Mouse (Mus musculus) cerebellum, adult (tissue): ENCODE results near the gene Proser1.

Experiments used
- ATAC-seq: cut with Nextera tagmentation; 2 replicates; pipeline ENCODE4 v1.9.2; 2017; ENCODE audit warnings: mild to moderate bottlenecking, moderate library complexity, mixed read lengths; ENCODE audit not compliant: insufficient number of reproducible peaks, low FRiP score, low TSS enrichment

The Proser1 gene

GRCm38 (mm10) chr3:53463046-53463764 is at the start of gene Proser1, which contains the start of gene Nhlrc3:
Gene Proser1 (plus strand): TSS chr3:53463666.
Gene Nhlrc3 (minus strand): TSS chr3:53463332.
- ATAC-seq, result peak; percentile 94

GRCm38 (mm10) chr3:53413959-53414358 is 49.5 kb upstream of the Proser1 start:
- no peak for ATAC-seq

GRCm38 (mm10) chr3:53416036-53416506 is 47.4 kb upstream of the Proser1 start:
- peak; percentile 95 for ATAC-seq

GRCm38 (mm10) chr3:53417701-53418100 is 45.8 kb upstream of the Proser1 start:
- no peak for ATAC-seq

DNA sequence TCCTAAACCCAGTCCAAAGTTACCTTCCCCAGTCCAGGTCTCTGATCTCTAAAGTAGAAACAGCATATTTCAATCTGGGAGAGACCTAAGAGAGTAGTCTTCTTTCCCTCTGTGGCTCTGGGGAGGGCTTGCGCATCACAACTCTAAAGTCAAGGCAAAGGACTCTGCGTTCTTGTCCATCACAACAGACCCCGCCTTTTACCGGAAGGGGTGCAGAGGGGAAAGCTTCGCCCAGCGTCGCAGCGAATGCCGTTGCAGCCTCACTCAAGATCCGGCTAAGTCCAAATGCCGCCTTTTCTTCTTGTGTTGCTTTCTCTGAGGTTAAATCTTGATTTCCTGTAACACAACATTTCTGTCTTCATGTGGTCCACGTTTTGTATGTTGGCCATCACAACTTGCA is 41.8 kb upstream of the Proser1 start:
- ATAC-seq, result no peak

GRCm38 (mm10) chr3:53422691-53423090 is 40.8 kb upstream of the Proser1 start:
- ATAC-seq, result no peak

- ATAC-seq, result peak; percentile 26; the same call in 1 of the 2 replicates
These were observed 39.9 kb upstream of the Proser1 start for GRCm38 (mm10) chr3:53423576-53423975.

DNA sequence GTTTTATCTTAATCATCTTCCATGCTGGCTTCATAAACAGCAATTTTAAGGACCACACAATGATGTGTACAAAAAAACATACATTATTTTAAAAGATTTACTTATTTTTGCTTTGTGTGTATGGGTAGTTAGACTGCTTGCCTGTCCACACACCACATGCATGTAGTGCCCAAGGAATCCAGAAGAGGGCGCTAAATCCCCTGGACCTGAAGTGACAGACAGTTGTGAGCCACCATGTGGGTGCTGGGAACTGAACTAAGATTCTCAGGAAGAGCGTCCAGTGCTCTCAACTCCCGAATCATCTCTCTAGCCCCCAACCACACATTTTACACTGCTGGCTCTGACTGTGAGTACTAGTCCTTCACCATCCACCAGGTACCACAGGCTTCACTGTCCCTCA is 28.9 kb upstream of the Proser1 start:
- no peak for ATAC-seq

DNA sequence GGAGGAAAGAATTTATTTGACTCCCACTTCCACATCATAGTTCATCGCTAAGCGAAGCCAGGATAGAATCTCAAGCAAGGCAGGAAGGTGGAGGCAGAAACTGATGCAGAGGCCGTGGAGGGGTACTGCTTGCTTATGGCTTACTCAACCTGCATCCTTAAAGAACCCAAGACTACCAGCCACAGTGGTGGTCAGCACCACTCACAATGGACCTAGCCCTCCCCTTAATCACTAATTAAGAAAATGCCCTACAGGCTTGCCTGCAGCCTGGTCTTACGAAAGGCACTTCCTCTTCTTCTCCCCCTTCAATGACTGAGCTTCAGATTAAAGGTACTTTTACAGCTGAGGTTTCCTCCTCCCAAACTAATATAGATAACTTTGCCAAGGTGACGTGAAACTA is 26.9 kb upstream of the Proser1 start:
- ATAC-seq, result no peak

- ATAC-seq, result no peak
These were observed 17.9 kb upstream of the Proser1 start for GRCm38 (mm10) chr3:53445540-53445939.

DNA sequence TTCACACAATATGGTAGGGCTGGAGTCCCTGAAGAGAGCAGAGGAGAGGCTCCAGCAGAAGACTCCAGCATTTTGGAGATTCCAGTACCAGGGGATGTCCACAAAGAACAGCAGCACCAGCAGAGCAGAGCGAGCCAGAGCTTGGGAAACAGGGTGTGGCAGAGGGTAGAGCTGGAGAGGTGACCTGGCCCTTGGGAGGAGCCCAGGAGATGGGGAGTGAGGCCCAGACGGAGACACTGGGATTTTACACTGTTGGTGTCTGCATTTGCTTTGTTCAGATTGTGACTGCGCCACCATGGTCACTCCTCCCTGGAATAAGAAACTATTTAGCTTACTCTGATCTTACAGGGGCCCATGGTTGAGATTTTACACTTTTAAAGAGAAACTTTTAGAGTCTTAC is 16.7 kb upstream of the Proser1 start:
- no peak for ATAC-seq

GRCm38 (mm10) chr3:53448208-53448607 is 15.3 kb upstream of the Proser1 start:
- ATAC-seq, result peak; percentile 65

DNA sequence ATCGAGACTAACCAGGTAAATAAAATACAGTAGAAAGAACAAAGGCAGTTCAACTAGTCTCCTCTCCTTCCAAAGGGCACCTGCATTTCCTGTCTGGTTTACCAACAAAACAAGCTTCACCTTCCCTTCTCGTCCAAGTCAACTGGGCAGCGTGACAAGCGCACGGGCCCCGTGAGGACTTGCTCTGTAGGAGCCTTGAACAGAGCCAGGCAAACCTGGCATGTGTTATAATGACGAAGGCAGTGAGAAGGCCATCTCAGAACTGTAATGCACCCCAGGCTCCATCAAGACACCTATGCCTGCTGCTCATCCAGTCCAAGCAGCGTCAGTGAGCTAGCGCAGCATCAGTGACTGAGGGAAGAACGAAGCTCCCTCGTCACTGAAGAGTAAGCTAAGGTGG is 12.8 kb upstream of the Proser1 start:
- peak; percentile 51; the same call in 1 of the 2 replicates for ATAC-seq

- no peak for ATAC-seq
These were observed 11.1 kb upstream of the Proser1 start for GRCm38 (mm10) chr3:53452351-53452750.

- ATAC-seq, result no peak
These were observed 10.1 kb upstream of the Proser1 start for GRCm38 (mm10) chr3:53453346-53453745.

- no peak for ATAC-seq
These were observed 9.5 kb upstream of the Proser1 start for GRCm38 (mm10) chr3:53454005-53454404.

DNA sequence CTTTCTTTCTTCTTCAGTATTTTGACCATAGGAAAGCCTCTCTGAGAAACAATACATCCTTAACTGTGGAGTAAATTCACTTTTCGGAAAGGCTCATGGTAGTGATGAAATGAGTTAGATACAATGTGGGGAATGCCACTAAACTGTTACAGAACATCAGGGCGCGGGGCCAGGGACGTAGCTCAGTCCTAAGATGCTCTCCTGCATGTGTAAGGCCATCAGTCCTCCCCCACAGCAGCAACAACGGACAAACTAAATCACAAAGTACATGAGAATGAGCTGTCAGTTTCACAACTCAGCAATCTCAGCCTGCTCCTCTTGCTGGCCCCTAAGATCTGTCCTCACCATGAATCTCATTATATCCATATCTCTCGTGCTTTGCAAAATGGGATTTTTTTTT is 8.9 kb upstream of the Proser1 start:
- no peak for ATAC-seq

DNA sequence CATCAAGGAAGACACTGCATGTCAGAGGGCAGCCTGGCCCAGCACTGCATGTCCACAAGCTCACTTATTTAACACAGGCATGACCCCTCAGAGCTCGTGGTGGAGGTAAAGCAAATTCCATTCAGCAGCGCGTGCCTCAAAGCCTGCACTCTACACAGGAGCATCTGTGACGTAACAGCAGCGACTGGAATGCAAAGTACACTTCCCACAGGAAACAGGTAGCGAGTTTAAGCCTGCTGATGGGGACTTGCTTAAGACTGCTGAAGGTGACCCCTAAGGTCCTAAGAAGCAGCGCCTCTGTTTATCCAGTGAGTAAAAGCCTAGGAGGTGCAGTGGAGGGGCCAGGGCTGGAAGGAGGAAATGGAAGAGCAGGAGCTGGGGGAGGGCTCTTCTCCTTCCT is 8.5 kb upstream of the Proser1 start:
- ATAC-seq, result no peak

DNA sequence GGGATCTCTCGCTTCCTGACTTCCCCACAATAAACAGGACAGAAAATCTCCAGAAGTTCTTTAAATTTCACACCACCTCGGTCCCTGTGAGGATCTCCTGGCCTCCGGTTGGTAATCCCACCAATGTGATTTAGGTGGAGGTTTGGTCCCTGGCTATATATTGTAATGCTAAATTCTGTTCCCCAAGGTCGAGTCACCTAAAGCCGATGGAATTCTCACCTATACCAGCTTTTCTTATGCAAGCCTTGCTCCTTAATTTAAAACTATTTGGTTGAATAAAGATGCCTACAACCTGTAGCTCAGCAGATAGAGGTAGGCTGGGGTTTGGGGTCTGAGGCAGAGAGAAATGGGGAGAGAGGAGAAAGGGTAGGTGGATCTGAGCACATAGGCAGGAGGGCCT is 5.7 kb upstream of the Proser1 start:
- no peak for ATAC-seq

DNA sequence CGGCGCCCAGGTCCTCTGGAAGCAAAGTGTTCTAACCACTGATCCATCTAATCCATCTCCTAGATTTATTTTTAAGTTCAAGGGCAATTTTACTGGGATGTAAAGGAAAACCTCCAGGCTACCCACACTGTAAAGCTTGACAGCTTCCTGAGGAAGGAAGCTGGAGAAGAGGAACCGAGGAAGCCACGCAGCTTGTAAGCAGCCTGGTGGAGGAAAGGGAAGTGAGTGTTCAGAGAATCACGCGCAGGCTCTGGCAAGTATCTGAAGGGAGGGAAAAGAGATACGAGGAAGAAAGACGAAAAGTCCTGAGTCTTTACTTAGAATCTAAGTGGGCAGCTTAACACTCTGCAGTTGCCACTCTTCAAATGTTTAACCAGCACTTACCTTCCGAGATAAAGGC is 3.4 kb upstream of the Proser1 start:
- no peak for ATAC-seq

DNA sequence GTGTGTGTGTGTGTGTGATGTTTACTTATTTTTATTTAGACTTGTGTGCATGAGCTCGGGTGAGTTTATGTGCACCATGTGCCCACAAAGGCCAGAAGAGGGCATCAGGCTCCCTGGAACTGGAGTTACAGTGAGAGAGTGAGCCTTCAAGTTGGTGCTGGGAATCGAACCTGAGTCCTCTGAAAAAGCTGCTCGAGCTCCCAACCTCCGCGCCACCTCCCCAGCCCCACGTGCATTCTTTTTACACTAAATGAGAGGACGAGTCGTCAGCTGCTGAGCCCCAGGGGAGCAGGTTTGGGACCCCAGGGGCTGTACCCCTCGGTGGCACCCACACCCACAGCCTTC is 793 bp upstream of the Proser1 start:
- ATAC-seq, result no peak

GRCm38 (mm10) chr3:53463765-53464114 is 274 bp downstream of the Proser1 start:
- no peak for ATAC-seq
